Mouse (Mus musculus): ENCODE data around the gene Csgalnact2. TPM values are rescaled to one million over a fixed set of nuclear protein-coding genes. Genes with fewer than 3 reads are reported as not detected.

The Csgalnact2 gene
- polyA plus RNA-seq, 1 experiment from 2014 or later = 6.3 TPM

DNA sequence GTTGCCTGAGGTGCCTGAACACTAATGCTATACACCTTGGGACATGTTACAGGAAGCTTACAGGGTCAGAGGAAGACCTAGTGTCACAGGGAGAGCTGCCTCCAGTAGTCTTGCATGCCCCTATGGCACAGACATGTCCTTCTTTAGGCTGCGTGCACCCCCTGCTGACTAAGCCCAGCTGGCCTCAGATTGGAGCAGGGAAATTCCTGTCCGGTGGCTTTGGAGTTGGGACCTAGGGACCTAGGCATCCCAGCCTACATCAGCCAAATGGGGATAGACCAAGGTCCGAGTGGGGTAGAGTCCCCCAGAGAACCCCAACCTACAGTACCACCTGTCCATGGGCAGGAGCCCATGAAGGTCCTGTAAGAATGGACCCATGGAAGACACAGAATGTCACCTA lies 56.6 kb downstream of the Csgalnact2 start:
- H3K9me3 ChIP-seq (ENCODE audit: low read length) = no peaks in the 10 kb centered on the region
- ATAC-seq (no peak), DNase-seq (no peak)
- no peak overlapping the region for H3K4me3 ChIP-seq (ENCODE audit: low read depth, low read length)
- H3K9ac ChIP-seq (replicated peaks) = no peak overlapping the region
- H3K36me3 ChIP-seq (replicated peaks; ENCODE audit: insufficient read depth, low read length) = no peaks in the 10 kb centered on the region
- H3K4me1 ChIP-seq (ENCODE audit: insufficient read depth) = no peaks in the 10 kb centered on the region
- H3K27ac ChIP-seq (ENCODE audit: low read depth) = no peak overlapping the region
- H3K27me3 ChIP-seq (ENCODE audit: insufficient read depth, low read length) = no peaks in the 10 kb centered on the region
- 77% methylated on average over 3 of the region's 3 CpGs for WGBS (ENCODE audit: insufficient replicate concordance)
- H3K4me2 ChIP-seq (ENCODE audit: low read depth, low read length) = no peak overlapping the region
- TF ChIP-seq CTCF (IDR thresholded peaks at IDR 0.05; ENCODE audit: low read depth) = no peak
- TF ChIP-seq EP300 (IDR thresholded peaks at IDR 0.05; ENCODE audit: low read depth) = no peak

DNA sequence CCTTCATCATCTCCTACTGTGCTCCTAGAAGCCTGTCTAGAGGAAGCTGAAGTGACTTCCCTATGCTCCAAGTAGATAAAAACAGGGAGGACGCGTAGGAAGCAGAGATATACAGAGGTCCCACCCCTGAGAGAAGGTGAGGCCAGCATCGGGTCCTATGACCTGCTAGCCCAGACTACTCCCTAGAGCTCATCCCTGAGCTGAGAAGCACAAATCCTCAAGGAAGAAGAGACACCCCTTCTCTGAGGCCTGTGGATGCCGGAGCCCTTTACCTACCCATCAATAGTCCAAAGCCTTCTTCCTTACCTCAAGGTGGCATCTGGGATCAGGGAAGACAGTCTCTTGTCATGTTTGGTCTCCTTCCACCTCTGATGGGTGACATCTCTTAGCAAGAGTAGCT lies 58.2 kb downstream of the Csgalnact2 start:
- H3K36me3 ChIP-seq (replicated peaks; ENCODE audit: insufficient read depth, low read length) = no peaks in the 10 kb centered on the region
- WGBS (ENCODE audit: insufficient replicate concordance) = 78% methylated on average over 4 of the region's 4 CpGs
- H3K27me3 ChIP-seq (ENCODE audit: insufficient read depth, low read length) = no peaks in the 10 kb centered on the region
- no peak overlapping the region for H3K27ac ChIP-seq (ENCODE audit: low read depth)
- H3K9me3 ChIP-seq (ENCODE audit: low read length) = no peaks in the 10 kb centered on the region
- DNase-seq = no peak
- no peak for ATAC-seq
- no peaks in the 10 kb centered on the region for H3K4me1 ChIP-seq (ENCODE audit: insufficient read depth)
- no peak for TF ChIP-seq CTCF (IDR thresholded peaks at IDR 0.05; ENCODE audit: low read depth)
- TF ChIP-seq EP300 (IDR thresholded peaks at IDR 0.05; ENCODE audit: low read depth) = no peak
- no peak overlapping the region for H3K4me2 ChIP-seq (ENCODE audit: low read depth, low read length)
- H3K4me3 ChIP-seq (ENCODE audit: low read depth, low read length) = no peak overlapping the region
- H3K9ac ChIP-seq (replicated peaks) = no peak overlapping the region

DNA sequence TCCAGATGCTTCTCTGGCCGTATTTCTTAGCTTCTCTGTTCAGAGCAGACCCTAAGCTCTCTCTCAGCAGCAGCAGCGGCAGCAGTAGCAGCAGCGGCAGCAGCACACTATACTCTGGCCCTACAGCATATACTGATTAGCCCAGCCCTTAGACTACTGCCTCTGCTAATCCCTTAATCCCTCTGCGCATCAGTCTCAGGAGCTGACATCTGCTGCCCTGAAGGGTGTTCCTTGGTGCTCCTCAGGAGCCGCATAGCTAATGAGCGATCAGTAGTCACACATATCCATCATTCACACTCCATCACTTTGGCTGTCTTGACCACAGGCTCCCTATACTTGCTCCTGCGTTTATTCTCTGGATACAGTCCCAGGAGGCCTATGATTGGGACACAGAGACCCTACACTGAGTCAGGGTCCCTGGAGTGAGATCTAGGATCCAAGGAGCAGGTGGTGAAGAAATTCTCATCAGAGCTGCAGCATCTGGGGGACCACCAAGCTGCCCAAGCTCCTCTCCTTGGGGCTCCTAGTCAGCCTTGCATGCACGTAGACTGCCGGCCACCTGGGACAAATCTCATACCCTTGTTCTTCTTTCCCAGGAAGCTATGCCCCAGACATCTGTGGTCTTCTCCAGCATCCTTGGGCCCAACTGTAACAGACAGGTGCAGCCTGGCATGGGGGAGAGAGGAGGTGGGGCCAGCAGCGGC lies 59.0 kb downstream of the Csgalnact2 start:
- Histone ChIP-seq H3K9ac (replicated peaks) (no peak overlapping the region), H3K36me3 (replicated peaks; ENCODE audit: insufficient read depth, low read length) (no peaks in the 10 kb centered on the region), H3K4me2 (ENCODE audit: low read depth, low read length) (no peak overlapping the region), H3K9me3 (ENCODE audit: low read length) (no peaks in the 10 kb centered on the region), H3K4me3 (ENCODE audit: low read depth, low read length) (no peak overlapping the region), H3K27me3 (ENCODE audit: insufficient read depth, low read length) (no peaks in the 10 kb centered on the region), H3K27ac (ENCODE audit: low read depth) (no peak overlapping the region), H3K4me1 (ENCODE audit: insufficient read depth) (no peaks in the 10 kb centered on the region)
- DNase-seq (no peak), ATAC-seq (no peak)
- 65% methylated on average over 10 of the region's 10 CpGs for WGBS (ENCODE audit: insufficient replicate concordance)
- no peak for TF ChIP-seq EP300 (IDR thresholded peaks at IDR 0.05; ENCODE audit: low read depth)
- no peak for TF ChIP-seq CTCF (IDR thresholded peaks at IDR 0.05; ENCODE audit: low read depth)

DNA sequence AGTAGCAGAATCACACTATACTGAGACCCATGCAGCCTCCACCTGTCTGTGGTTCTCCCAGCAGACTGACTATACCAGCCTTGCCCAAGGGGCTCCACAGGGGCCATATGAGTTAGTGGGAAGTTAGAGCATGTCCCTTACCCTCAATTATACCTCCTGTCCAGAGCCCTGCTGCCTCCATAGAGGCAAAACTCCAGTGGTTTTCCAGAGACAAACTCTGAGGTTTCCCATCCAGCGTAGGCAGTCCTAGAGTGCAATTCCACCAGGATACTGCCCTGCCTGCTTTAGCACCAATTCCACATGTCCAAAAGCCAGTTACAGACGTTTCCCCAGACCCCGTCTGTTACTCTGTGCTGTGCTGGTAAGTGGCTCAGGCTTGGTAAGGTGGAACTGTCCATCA lies 59.6 kb downstream of the Csgalnact2 start:
- TF ChIP-seq CTCF (IDR thresholded peaks at IDR 0.05; ENCODE audit: low read depth) (no peak), EP300 (IDR thresholded peaks at IDR 0.05; ENCODE audit: low read depth) (no peak)
- Histone ChIP-seq H3K4me1 (ENCODE audit: insufficient read depth) (no peaks in the 10 kb centered on the region), H3K27me3 (ENCODE audit: insufficient read depth, low read length) (no peaks in the 10 kb centered on the region), H3K4me2 (ENCODE audit: low read depth, low read length) (no peak overlapping the region), H3K9ac (replicated peaks) (no peak overlapping the region), H3K27ac (ENCODE audit: low read depth) (no peak overlapping the region), H3K36me3 (replicated peaks; ENCODE audit: insufficient read depth, low read length) (no peaks in the 10 kb centered on the region), H3K4me3 (ENCODE audit: low read depth, low read length) (no peak overlapping the region), H3K9me3 (ENCODE audit: low read length) (no peaks in the 10 kb centered on the region)
- no peak for ATAC-seq
- WGBS (ENCODE audit: insufficient replicate concordance) = 59% methylated on average over 3 of the region's 3 CpGs
- DNase-seq = no peak

DNA sequence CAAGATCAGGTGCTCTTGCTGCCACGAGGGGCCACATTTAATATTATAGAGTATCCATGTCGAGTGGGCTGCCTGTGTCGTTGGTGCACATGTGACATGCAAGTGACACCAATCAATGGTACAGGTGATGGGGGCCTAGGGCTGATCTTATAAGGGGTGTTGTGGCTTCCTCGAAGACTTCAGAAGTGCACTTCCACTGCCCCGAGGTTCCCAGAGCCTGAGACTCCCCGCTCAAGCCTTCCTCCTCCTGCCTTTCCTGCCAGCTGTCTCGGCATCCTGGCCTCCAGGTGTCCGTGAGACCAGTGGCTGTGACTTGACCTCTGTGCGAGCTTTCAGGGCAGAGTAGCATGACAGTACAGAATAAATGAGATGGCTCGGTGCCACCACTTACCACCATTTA lies 60.2 kb downstream of the Csgalnact2 start:
- TF ChIP-seq CTCF (IDR thresholded peaks at IDR 0.05; ENCODE audit: low read depth) (no peak), EP300 (IDR thresholded peaks at IDR 0.05; ENCODE audit: low read depth) (no peak)
- H3K9me3 ChIP-seq (ENCODE audit: low read length) = no peaks in the 10 kb centered on the region
- no peaks in the 10 kb centered on the region for H3K4me1 ChIP-seq (ENCODE audit: insufficient read depth)
- no peaks in the 10 kb centered on the region for H3K36me3 ChIP-seq (replicated peaks; ENCODE audit: insufficient read depth, low read length)
- H3K27me3 ChIP-seq (ENCODE audit: insufficient read depth, low read length) = no peaks in the 10 kb centered on the region
- no peak overlapping the region for H3K4me3 ChIP-seq (ENCODE audit: low read depth, low read length)
- DNase-seq (no peak), ATAC-seq (no peak)
- H3K27ac ChIP-seq (ENCODE audit: low read depth) = no peak overlapping the region
- WGBS (ENCODE audit: insufficient replicate concordance) = 55% methylated on average over 10 of the region's 10 CpGs
- no peak overlapping the region for H3K9ac ChIP-seq (replicated peaks)
- H3K4me2 ChIP-seq (ENCODE audit: low read depth, low read length) = no peak overlapping the region

DNA sequence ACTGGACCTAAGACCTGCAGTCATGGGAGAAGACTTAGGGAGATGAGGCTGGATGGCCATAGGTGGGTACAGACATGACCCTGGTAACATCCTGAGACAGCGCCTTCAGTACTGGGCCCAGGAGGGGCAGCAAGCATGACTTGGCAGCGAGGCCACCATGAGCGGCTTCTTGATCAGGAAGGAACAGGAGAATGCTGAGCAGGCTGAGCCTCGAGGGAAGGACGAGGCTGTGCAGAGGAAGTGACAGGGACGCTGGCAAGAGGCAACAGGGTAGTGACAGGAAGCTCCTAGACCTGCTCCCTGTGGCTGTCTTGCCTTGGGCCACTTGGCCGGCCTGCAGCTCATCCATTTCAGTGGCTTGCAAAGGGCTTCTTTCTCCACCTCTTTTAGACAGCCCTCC lies 61.5 kb downstream of the Csgalnact2 start:
- no peak overlapping the region for H3K4me3 ChIP-seq (ENCODE audit: low read depth, low read length)
- no peaks in the 10 kb centered on the region for H3K27me3 ChIP-seq (ENCODE audit: insufficient read depth, low read length)
- WGBS (ENCODE audit: insufficient replicate concordance) = 34% methylated on average over 7 of the region's 7 CpGs
- H3K27ac ChIP-seq (ENCODE audit: low read depth) = no peak overlapping the region
- no peak for ATAC-seq
- TF ChIP-seq EP300 (IDR thresholded peaks at IDR 0.05; ENCODE audit: low read depth) = no peak
- no peak for TF ChIP-seq CTCF (IDR thresholded peaks at IDR 0.05; ENCODE audit: low read depth)
- no peak for DNase-seq
- H3K36me3 ChIP-seq (replicated peaks; ENCODE audit: insufficient read depth, low read length) = no peaks in the 10 kb centered on the region
- no peak overlapping the region for H3K4me2 ChIP-seq (ENCODE audit: low read depth, low read length)
- no peaks in the 10 kb centered on the region for H3K4me1 ChIP-seq (ENCODE audit: insufficient read depth)
- H3K9ac ChIP-seq (replicated peaks) = no peak overlapping the region
- H3K9me3 ChIP-seq (ENCODE audit: low read length) = no peaks in the 10 kb centered on the region
